In the genomic region with DNA sequence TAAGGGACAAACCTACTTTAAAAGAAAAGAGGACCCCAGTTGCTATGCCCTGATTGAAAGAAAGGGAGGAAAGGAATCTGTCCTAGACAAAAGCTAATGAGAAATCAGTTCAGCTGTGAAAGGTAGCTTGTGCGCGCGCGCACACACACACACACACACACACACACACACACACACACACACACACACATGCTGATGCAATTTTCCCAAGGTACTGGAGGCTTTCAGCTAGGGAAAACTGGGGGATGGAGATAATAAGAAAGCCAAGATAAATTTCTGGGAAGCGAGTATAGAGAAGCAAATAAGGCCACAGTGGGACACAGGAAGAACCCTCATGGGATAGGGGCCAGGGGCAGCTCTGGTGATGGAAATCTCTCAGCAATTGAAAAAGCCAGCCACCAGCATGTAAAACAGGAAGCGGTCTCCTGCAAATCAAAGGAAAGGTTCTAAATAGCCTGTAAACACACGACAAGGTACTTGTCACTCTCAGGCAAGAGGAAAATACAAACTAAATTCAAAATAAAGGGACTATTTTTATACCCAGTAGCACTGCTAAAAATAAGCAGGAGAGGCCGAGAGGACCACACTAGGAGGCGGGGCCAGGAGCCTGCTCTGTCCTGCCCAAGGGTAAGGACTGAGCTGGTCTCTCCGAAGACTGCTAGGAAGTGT, we compare ENCODE assay signal across 9 mouse cellular contexts. TPM values are rescaled to one million over a fixed set of nuclear protein-coding genes. Genes with fewer than 3 reads are reported as not detected.
DNase-seq lines count a peak whose midpoint lies in the region; ATAC-seq lines count a peak whose summit lies in the region.
"Had no signal": no experiment of that assay in that cellular context is flagged by ENCODE, and none has a peak within 500 bp of the region (broad histone marks: within the 10 kb centered on the region; RNA-seq: fewer than 3 reads in every experiment).

No protein-coding gene starts in this region.

- no peaks in the 10 kb centered on the region for H3K27me3 ChIP-seq in limb, embryonic 11.5 days (ENCODE audit: control insufficient read depth, insufficient read depth, low read length)
- H3K27me3 ChIP-seq in limb, embryonic 10.5 days (ENCODE audit: low read depth, poor library complexity, severe bottlenecking): no peaks in the 10 kb centered on the region
- H3K27me3 ChIP-seq in forebrain, embryonic 14.5 days (replicated peaks; ENCODE audit: control insufficient read depth, insufficient read depth, low read length): no peaks in the 10 kb centered on the region
- no peaks in the 10 kb centered on the region for H3K27me3 ChIP-seq in heart, embryonic 15.5 days

- H3K27ac ChIP-seq in limb, embryonic 11.5 days (replicated peaks; ENCODE audit: low read depth, low read length): 0 out of 2 replicates have a peak overlapping the region, but pooled peaks have one; percentile 14
- no peak overlapping the region for H3K27ac ChIP-seq in limb, embryonic 10.5 days
- H3K27ac ChIP-seq in forebrain, embryonic 14.5 days (ENCODE audit: low read depth, low read length): no peak overlapping the region
- peak overlapping the region; percentile 84 for H3K27ac ChIP-seq in heart, embryonic 15.5 days
- H3K27ac ChIP-seq: liver, embryonic 14.5 days had no signal

- no peak overlapping the region for H3K4me2 ChIP-seq in limb, embryonic 11.5 days (ENCODE audit: low read depth, severe bottlenecking)
- no peak overlapping the region for H3K4me2 ChIP-seq in forebrain, embryonic 14.5 days (ENCODE audit: low read length)
- peak overlapping the region; percentile 46 for H3K4me2 ChIP-seq in heart, embryonic 15.5 days

- H3K9ac ChIP-seq in limb, embryonic 11.5 days (ENCODE audit: low read length): no peak overlapping the region
- no peak overlapping the region for H3K9ac ChIP-seq in forebrain, embryonic 14.5 days (ENCODE audit: low read length)
- no peak overlapping the region for H3K9ac ChIP-seq in heart, embryonic 15.5 days
- H3K9ac ChIP-seq: liver, embryonic 14.5 days had no signal

- no peak overlapping the region for H3K4me3 ChIP-seq in limb, embryonic 11.5 days (ENCODE audit: low read depth, low read length)
- H3K4me3 ChIP-seq in limb, embryonic 10.5 days: no peak overlapping the region
- no peak overlapping the region for H3K4me3 ChIP-seq in forebrain, embryonic 14.5 days (ENCODE audit: low read depth, low read length)
- 0 out of 2 replicates have a peak overlapping the region, but pooled peaks have one; percentile 4 for H3K4me3 ChIP-seq in heart, embryonic 15.5 days

- H3K36me3 ChIP-seq in limb, embryonic 11.5 days (ENCODE audit: control insufficient read depth, insufficient read depth, low read length): no peaks in the 10 kb centered on the region
- H3K36me3 ChIP-seq in limb, embryonic 10.5 days: no peaks in the 10 kb centered on the region
- no peaks in the 10 kb centered on the region for H3K36me3 ChIP-seq in forebrain, embryonic 14.5 days (ENCODE audit: control insufficient read depth, insufficient read depth, low read length)
- H3K36me3 ChIP-seq in heart, embryonic 15.5 days: no peaks in the 10 kb centered on the region

- H3K4me1 ChIP-seq in limb, embryonic 11.5 days (ENCODE audit: control insufficient read depth, insufficient read depth, low read length): peaks cover 3% of the 10 kb centered on the region; the same call in 1 of the 2 replicates
- peaks cover 18% of the 10 kb centered on the region for H3K4me1 ChIP-seq in limb, embryonic 10.5 days
- peaks cover 5% of the 10 kb centered on the region; the same call in 1 of the 2 replicates for H3K4me1 ChIP-seq in forebrain, embryonic 14.5 days (ENCODE audit: control insufficient read depth, insufficient read depth, low read length)
- H3K4me1 ChIP-seq in heart, embryonic 15.5 days (replicated peaks): peaks cover 38% of the 10 kb centered on the region

- no peak for DNase-seq in limb, embryonic 11.5 days (ENCODE audit: low spot score)
- DNase-seq in limb, embryonic 10.5 days (ENCODE audit: low spot score): no peak
- peak; percentile 40 for DNase-seq in forebrain, embryonic 14.5 days (ENCODE audit: low spot score)
- peak; percentile 36 to 69 for DNase-seq in kidney, postnatal 25 days
- DNase-seq in frontal cortex, postnatal 14 days (ENCODE audit: low spot score in 2 of 2): no peak
- DNase-seq in left cerebral cortex, adult 18-20 months (ENCODE audit: low spot score in 2 of 2): no peak
- no peak for DNase-seq in adipocyte (ENCODE audit: low spot score)

- ATAC-seq in limb, embryonic 11.5 days (ENCODE audit: insufficient number of reproducible peaks, low FRiP score, low TSS enrichment, low read depth): no peak
- ATAC-seq in forebrain, embryonic 14.5 days: no peak
- ATAC-seq in heart, embryonic 15.5 days (replicated peaks; ENCODE audit: insufficient number of reproducible peaks, insufficient read depth, low FRiP score, low read depth): peak; percentile 85

- WGBS in limb, embryonic 11.5 days: 64% methylated on average over 10 of the region's 10 CpGs
- 67% methylated on average over 10 of the region's 10 CpGs for whole genome bisulfite sequencing in limb, embryonic 10.5 days
- WGBS in forebrain, embryonic 14.5 days: 19% methylated on average over 10 of the region's 10 CpGs
- 44% methylated on average over 10 of the region's 10 CpGs for WGBS in heart, embryonic 15.5 days

- H3K9me3 ChIP-seq in limb, embryonic 11.5 days (ENCODE audit: control insufficient read depth, low read length): no peaks in the 10 kb centered on the region
- H3K9me3 ChIP-seq in limb, embryonic 10.5 days (replicated peaks): no peaks in the 10 kb centered on the region
- H3K9me3 ChIP-seq in forebrain, embryonic 14.5 days (replicated peaks; ENCODE audit: control insufficient read depth, low read length): no peaks in the 10 kb centered on the region
- no peaks in the 10 kb centered on the region for H3K9me3 ChIP-seq in heart, embryonic 15.5 days (replicated peaks)

RNA-seq across cellular contexts. Expression of a gene that starts 31.1 kb away (rescaled TPM):
- polyA plus RNA-seq in limb, embryonic 11.5 days (2014; fragmentation: Nextera tagmentation; extraction: Ambion mirVana): 20.9 and 26.2 TPM in 2 replicates
- polyA plus RNA-seq in limb, embryonic 10.5 days (2016; fragmentation: Nextera tagmentation; extraction: Ambion mirVana): 18.9 and 22.5 TPM in 2 replicates
- polyA plus RNA-seq in forebrain, embryonic 14.5 days (2014; fragmentation: Nextera tagmentation; extraction: Ambion mirVana): 40.2 and 40.5 TPM in 2 replicates
- polyA plus RNA-seq in heart, embryonic 15.5 days (2015; fragmentation: Nextera tagmentation; extraction: Ambion mirVana): 10.7 and 11.5 TPM in 2 replicates
- total RNA-seq in left cerebral cortex, adult 18-20 months (2021): 10 to 100 TPM; 28.2 to 32.2 TPM

RNA-seq across cellular contexts. Expression of a gene that starts 33.3 kb away (rescaled TPM):
- polyA plus RNA-seq in limb, embryonic 11.5 days (2014; fragmentation: Nextera tagmentation; extraction: Ambion mirVana): 64.9 and 70.7 TPM in 2 replicates
- 52.0 and 59.6 TPM in 2 replicates for polyA plus RNA-seq in limb, embryonic 10.5 days (2016; fragmentation: Nextera tagmentation; extraction: Ambion mirVana)
- 14.5 and 14.7 TPM in 2 replicates for polyA plus RNA-seq in forebrain, embryonic 14.5 days (2014; fragmentation: Nextera tagmentation; extraction: Ambion mirVana)
- 15.7 and 20.4 TPM in 2 replicates for polyA plus RNA-seq in heart, embryonic 15.5 days (2015; fragmentation: Nextera tagmentation; extraction: Ambion mirVana)
- total RNA-seq in left cerebral cortex, adult 18-20 months (2021): 1 to 10 TPM; 4.9 to 7.9 TPM

Comparison
In these comparisons a context has a peak if more than half of its experiments do, and no peak if none do; other contexts are left out.
1. H3K27ac ChIP-seq: peak in limb, embryonic 11.5 days (single experiment) and heart, embryonic 15.5 days (single experiment); none in limb, embryonic 10.5 days (single experiment) and forebrain, embryonic 14.5 days (single experiment).
2. DNase-seq: peak in forebrain, embryonic 14.5 days (single experiment) and kidney, postnatal 25 days (2 of 2); none in limb, embryonic 11.5 days (single experiment), limb, embryonic 10.5 days (single experiment), frontal cortex, postnatal 14 days (0 of 2), left cerebral cortex, adult 18-20 months (0 of 2) and adipocyte (single experiment).